Mouse (Mus musculus): ENCODE measurements around the gene Vmn2r11. TPM values are rescaled to one million over a fixed set of nuclear protein-coding genes. Genes with fewer than 3 reads are reported as not detected.
"Not testable (repeated sequence)": the region's sequence is repeated elsewhere in the genome, so short reads cannot be mapped to it uniquely, and the experiment has no call there.

The Vmn2r11 gene
- not detected in 2 replicates for polyA plus RNA-seq (2015; fragmentation: Nextera tagmentation; extraction: Ambion mirVana)

- H3K4me3 ChIP-seq (replicated peaks; ENCODE audit: low read depth, low read length); H3K9me3 ChIP-seq (replicated peaks; ENCODE audit: low read length); H3K27me3 ChIP-seq (ENCODE audit: insufficient read depth, low read length); DNase-seq (ENCODE audit: low spot score); H3K27ac ChIP-seq; H3K4me2 ChIP-seq (ENCODE audit: low read length); ATAC-seq (replicated peaks; ENCODE audit: low FRiP score, low read depth); H3K4me1 ChIP-seq (replicated peaks; ENCODE audit: insufficient read depth, low read length); H3K9ac ChIP-seq (ENCODE audit: low read depth, low read length); H3K36me3 ChIP-seq (ENCODE audit: insufficient read depth, low read length): not testable (repeated sequence)
- WGBS: 82% methylated on average over 3 of the region's 3 CpGs
Observed at GRCm38 (mm10) chr5:109059469-109059868, at the start of gene Vmn2r11. Gene Vmn2r11, minus strand, starts transcription at chr5:109059569.

- H3K27me3 ChIP-seq (ENCODE audit: insufficient read depth, low read length); H3K36me3 ChIP-seq (ENCODE audit: insufficient read depth, low read length); H3K27ac ChIP-seq; H3K4me3 ChIP-seq (replicated peaks; ENCODE audit: low read depth, low read length); ATAC-seq (replicated peaks; ENCODE audit: low FRiP score, low read depth); H3K4me2 ChIP-seq (ENCODE audit: low read length); H3K9me3 ChIP-seq (replicated peaks; ENCODE audit: low read length); DNase-seq (ENCODE audit: low spot score); H3K9ac ChIP-seq (ENCODE audit: low read depth, low read length); H3K4me1 ChIP-seq (replicated peaks; ENCODE audit: insufficient read depth, low read length): not testable (repeated sequence)
- WGBS: 85% methylated on average over 5 of the region's 5 CpGs
Observed at GRCm38 (mm10) chr5:109097850-109098249, 38.5 kb upstream of the Vmn2r11 start, which contains the start of gene Vmn2r12. Gene Vmn2r12, minus strand, starts transcription at chr5:109097950.

- 77% methylated on average over 3 of the region's 3 CpGs for WGBS
- not testable (repeated sequence) for H3K36me3 ChIP-seq (ENCODE audit: insufficient read depth, low read length); H3K4me2 ChIP-seq (ENCODE audit: low read length)
Observed at GRCm38 (mm10) chr5:109096482-109096881, 37.1 kb upstream of the Vmn2r11 start.

GRCm38 (mm10) chr5:109072016-109072415 lies 12.6 kb upstream of the Vmn2r11 start:
- H3K4me3 ChIP-seq (replicated peaks; ENCODE audit: low read depth, low read length); H3K4me2 ChIP-seq (ENCODE audit: low read length); H3K4me1 ChIP-seq (replicated peaks; ENCODE audit: insufficient read depth, low read length); ATAC-seq (replicated peaks; ENCODE audit: low FRiP score, low read depth); H3K27ac ChIP-seq; H3K9ac ChIP-seq (ENCODE audit: low read depth, low read length); DNase-seq (ENCODE audit: low spot score); H3K36me3 ChIP-seq (ENCODE audit: insufficient read depth, low read length); H3K9me3 ChIP-seq (replicated peaks; ENCODE audit: low read length); H3K27me3 ChIP-seq (ENCODE audit: insufficient read depth, low read length): not testable (repeated sequence)
- 49% methylated on average over 4 of the region's 4 CpGs for WGBS
- TF ChIP-seq CTCF (IDR thresholded peaks at IDR 0.05; ENCODE audit: low read depth): peak; percentile 18; the same call in 1 of the 2 replicates

More at GRCm38 (mm10) chr5:109096482-109096881, 37.1 kb upstream of the Vmn2r11 start:
- not testable (repeated sequence) for H3K27ac ChIP-seq; DNase-seq (ENCODE audit: low spot score); H3K9me3 ChIP-seq (replicated peaks; ENCODE audit: low read length); H3K4me1 ChIP-seq (replicated peaks; ENCODE audit: insufficient read depth, low read length); H3K9ac ChIP-seq (ENCODE audit: low read depth, low read length); H3K4me3 ChIP-seq (replicated peaks; ENCODE audit: low read depth, low read length); ATAC-seq (replicated peaks; ENCODE audit: low FRiP score, low read depth); H3K27me3 ChIP-seq (ENCODE audit: insufficient read depth, low read length)

- DNase-seq (ENCODE audit: low spot score) (no peak), ATAC-seq (replicated peaks; ENCODE audit: low FRiP score, low read depth) (no peak)
- Histone ChIP-seq H3K4me1 (replicated peaks; ENCODE audit: insufficient read depth, low read length) (no peaks in the 10 kb centered on the region), H3K36me3 (ENCODE audit: insufficient read depth, low read length) (no peaks in the 10 kb centered on the region), H3K4me3 (replicated peaks; ENCODE audit: low read depth, low read length) (no peak overlapping the region), H3K27ac (no peak overlapping the region), H3K4me2 (ENCODE audit: low read length) (no peak overlapping the region), H3K27me3 (ENCODE audit: insufficient read depth, low read length) (no peaks in the 10 kb centered on the region), H3K9ac (ENCODE audit: low read depth, low read length) (no peak overlapping the region), H3K9me3 (replicated peaks; ENCODE audit: low read length) (no peaks in the 10 kb centered on the region)
- no peak for TF ChIP-seq CTCF (IDR thresholded peaks at IDR 0.05; ENCODE audit: low read depth)
- WGBS: 79% methylated on average over 1 of the region's 1 CpGs
Observed at GRCm38 (mm10) chr5:109055286-109055685, 4.1 kb downstream of the Vmn2r11 start.

- Histone ChIP-seq H3K36me3 (ENCODE audit: insufficient read depth, low read length) (no peaks in the 10 kb centered on the region), H3K9me3 (replicated peaks; ENCODE audit: low read length) (no peaks in the 10 kb centered on the region; the same call in 1 of the 2 replicates), H3K4me3 (replicated peaks; ENCODE audit: low read depth, low read length) (no peak overlapping the region), H3K9ac (ENCODE audit: low read depth, low read length) (no peak overlapping the region), H3K27ac (no peak overlapping the region), H3K4me1 (replicated peaks; ENCODE audit: insufficient read depth, low read length) (no peaks in the 10 kb centered on the region), H3K4me2 (ENCODE audit: low read length) (no peak overlapping the region), H3K27me3 (ENCODE audit: insufficient read depth, low read length) (no peaks in the 10 kb centered on the region)
- ATAC-seq (replicated peaks; ENCODE audit: low FRiP score, low read depth) (no peak), DNase-seq (ENCODE audit: low spot score) (no peak)
- TF ChIP-seq CTCF (IDR thresholded peaks at IDR 0.05; ENCODE audit: low read depth): peak; percentile 44
Observed at GRCm38 (mm10) chr5:109032591-109032990, 26.8 kb downstream of the Vmn2r11 start.

GRCm38 (mm10) chr5:109006427-109006826 lies 52.9 kb downstream of the Vmn2r11 start, which contains the start of gene Vmn2r10:
Gene Vmn2r10, minus strand, starts transcription at chr5:109006527.
- not testable (repeated sequence) for H3K4me1 ChIP-seq (replicated peaks; ENCODE audit: insufficient read depth, low read length); H3K36me3 ChIP-seq (ENCODE audit: insufficient read depth, low read length); DNase-seq (ENCODE audit: low spot score); H3K27ac ChIP-seq; H3K9me3 ChIP-seq (replicated peaks; ENCODE audit: low read length); H3K27me3 ChIP-seq (ENCODE audit: insufficient read depth, low read length); H3K9ac ChIP-seq (ENCODE audit: low read depth, low read length); H3K4me3 ChIP-seq (replicated peaks; ENCODE audit: low read depth, low read length); ATAC-seq (replicated peaks; ENCODE audit: low FRiP score, low read depth); H3K4me2 ChIP-seq (ENCODE audit: low read length)

Other genes starting within 250 kb of the Vmn2r11 start
- not detected in 2 replicates for gene Vmn2r9, start 207.0 kb downstream of the Vmn2r11 start, polyA plus RNA-seq (2015; fragmentation: Nextera tagmentation; extraction: Ambion mirVana)
- not detected in 2 replicates for gene Vmn2r10, start 53.0 kb downstream of the Vmn2r11 start, polyA plus RNA-seq (2015; fragmentation: Nextera tagmentation; extraction: Ambion mirVana)
- not detected in 2 replicates for gene Vmn2r12, start 38.4 kb upstream of the Vmn2r11 start, polyA plus RNA-seq (2015; fragmentation: Nextera tagmentation; extraction: Ambion mirVana)
- not detected in 2 replicates for gene Vmn2r13, start 132.6 kb upstream of the Vmn2r11 start, polyA plus RNA-seq (2015; fragmentation: Nextera tagmentation; extraction: Ambion mirVana)
- not detected in 2 replicates for gene Vmn2r14, start 165.1 kb upstream of the Vmn2r11 start, polyA plus RNA-seq (2015; fragmentation: Nextera tagmentation; extraction: Ambion mirVana)
- not detected in 2 replicates for gene Vmn2r15, start 238.1 kb upstream of the Vmn2r11 start, polyA plus RNA-seq (2015; fragmentation: Nextera tagmentation; extraction: Ambion mirVana)

Measured in kidney, postnatal 0 days (tissue).